Mouse (Mus musculus) embryonic facial prominence, embryonic 15.5 days (tissue): ENCODE results near the gene Pepd. TPM values are rescaled to one million over a fixed set of nuclear protein-coding genes. Genes with fewer than 3 reads are reported as not detected.

ENCODE experiments used
- ATAC-seq: fragments of 200-750 bp; cut with Nextera tagmentation; 2 replicates; pipeline ENCODE4 v1.8.0; 2017; ENCODE audit warnings: low read depth, moderate TSS enrichment; ENCODE audit not compliant: insufficient number of reproducible peaks, low FRiP score, low TSS enrichment
- H3K27ac ChIP-seq: fragments of 300-500 bp; sonication (generic); replicated peaks from 2 replicates; pipeline ENCODE4 v1.5.1; 2015; ENCODE audit warnings: mild to moderate bottlenecking, inconsistent platforms
- H3K27me3 ChIP-seq: fragments of 300-500 bp; sonication (generic); 2 replicates; pipeline ENCODE4 v1.6.1; 2015; ENCODE audit warnings: inconsistent platforms
- H3K36me3 ChIP-seq: fragments of 300-500 bp; sonication (generic); 2 replicates; pipeline ENCODE4 v1.6.1; 2015; ENCODE audit warnings: mild to moderate bottlenecking, inconsistent platforms
- H3K4me1 ChIP-seq: fragments of 300-500 bp; sonication (generic); 2 replicates; pipeline ENCODE4 v1.6.1; 2015; ENCODE audit warnings: inconsistent platforms
- H3K4me2 ChIP-seq: fragments of 300-500 bp; sonication (generic); replicated peaks from 2 replicates; pipeline ENCODE4 v1.6.1; 2015; ENCODE audit warnings: mild to moderate bottlenecking, inconsistent platforms
- H3K4me3 ChIP-seq: fragments of 300-500 bp; sonication (generic); replicated peaks from 2 replicates; pipeline ENCODE4 v1.5.1; 2015; ENCODE audit warnings: mild to moderate bottlenecking, inconsistent platforms
- H3K9ac ChIP-seq: fragments of 300-500 bp; sonication (generic); 2 replicates; pipeline ENCODE4 v1.6.1; 2015; ENCODE audit warnings: inconsistent platforms
- H3K9me3 ChIP-seq: fragments of 300-500 bp; sonication (generic); replicated peaks from 2 replicates; pipeline ENCODE4 v1.6.1; 2016; ENCODE audit warnings: inconsistent platforms
- WGBS: fragments of 180-500 bp; shearing (Covaris S2); methylation state at CpG from one replicate; pipeline ENCODE4 v1.1.7; 2015; 5-methylcytosine and 5-hydroxymethylcytosine counted together
- polyA plus RNA-seq: library from polyadenylated mRNA; unstranded; fragments of >200 nt; fragmentation: Nextera tagmentation; extraction: Ambion mirVana; gene quantifications from 2 replicates; pipeline ENCODE4 v1.2.1, GENCODE M21; 2015

The Pepd gene
- polyA plus RNA-seq, 1 experiment from 2014 or later = 76.9 TPM

- WGBS = 52% methylated on average over 11 of the region's 11 CpGs
- no peak overlapping the region for H3K27ac ChIP-seq
- no peak overlapping the region for H3K9ac ChIP-seq
- H3K27me3 ChIP-seq = no peaks in the 10 kb centered on the region
- H3K4me2 ChIP-seq = no peak overlapping the region
- H3K4me3 ChIP-seq = no peak overlapping the region
- H3K9me3 ChIP-seq = no peaks in the 10 kb centered on the region
- peaks cover 15% of the 10 kb centered on the region for H3K4me1 ChIP-seq
- no peaks in the 10 kb centered on the region for H3K36me3 ChIP-seq
- no peak for ATAC-seq
Measured at GRCm38 (mm10) chr7:34984526-34985133, 72.5 kb downstream of the Pepd start.

DNA sequence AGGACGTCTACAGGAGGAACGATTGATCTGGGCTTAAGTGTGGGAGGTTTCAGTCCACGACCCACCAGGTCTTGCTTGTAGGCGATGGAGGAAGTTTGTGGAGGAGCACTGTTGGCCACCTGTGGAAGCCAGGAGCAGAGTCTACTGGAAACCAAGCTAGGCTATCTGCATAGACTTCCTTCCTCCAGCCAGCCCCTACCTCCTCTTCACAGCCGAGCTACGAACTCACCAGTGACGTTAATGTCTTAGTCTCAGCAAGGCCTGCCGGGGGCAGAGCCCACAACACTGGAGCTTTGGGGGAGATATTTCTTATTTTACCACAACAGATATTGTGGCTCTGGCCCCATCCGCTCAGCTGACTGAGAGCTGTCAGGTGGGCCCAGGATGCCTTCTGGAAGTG, 73.0 kb downstream of the Pepd start:
- ATAC-seq = no peak
- no peaks in the 10 kb centered on the region for H3K27me3 ChIP-seq
- H3K4me2 ChIP-seq = no peak overlapping the region
- H3K4me3 ChIP-seq = no peak overlapping the region
- H3K9me3 ChIP-seq = no peaks in the 10 kb centered on the region
- 81% methylated on average over 9 of the region's 9 CpGs for WGBS
- H3K36me3 ChIP-seq = no peaks in the 10 kb centered on the region
- no peak overlapping the region for H3K9ac ChIP-seq
- peaks cover 15% of the 10 kb centered on the region for H3K4me1 ChIP-seq
- no peak overlapping the region for H3K27ac ChIP-seq

DNA sequence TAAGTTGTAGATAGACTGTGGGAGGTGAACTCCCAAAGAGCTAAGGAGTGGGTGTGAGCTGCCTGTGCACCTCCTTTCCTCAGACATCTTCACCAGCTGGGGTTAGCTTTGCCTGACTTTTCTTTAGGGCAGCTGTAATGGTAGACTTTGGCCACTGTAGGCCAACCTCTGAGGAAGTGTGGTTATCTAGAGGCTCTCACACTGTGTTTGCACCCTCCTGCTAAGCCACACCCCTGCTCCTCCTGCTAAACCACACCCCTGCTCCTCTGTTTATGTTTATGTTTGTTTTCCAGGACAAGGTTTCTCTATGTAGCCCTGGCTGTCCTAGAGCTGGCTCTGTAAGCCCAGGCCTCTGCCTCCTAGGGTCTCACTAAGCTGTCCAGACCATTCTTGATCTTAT, 73.5 kb downstream of the Pepd start:
- Histone ChIP-seq H3K4me1 (peaks cover 15% of the 10 kb centered on the region), H3K4me3 (no peak overlapping the region), H3K36me3 (no peaks in the 10 kb centered on the region), H3K27ac (no peak overlapping the region), H3K4me2 (no peak overlapping the region), H3K9me3 (no peaks in the 10 kb centered on the region), H3K27me3 (no peaks in the 10 kb centered on the region), H3K9ac (no peak overlapping the region)
- peak; percentile 32; the same call in 1 of the 2 replicates for ATAC-seq

DNA sequence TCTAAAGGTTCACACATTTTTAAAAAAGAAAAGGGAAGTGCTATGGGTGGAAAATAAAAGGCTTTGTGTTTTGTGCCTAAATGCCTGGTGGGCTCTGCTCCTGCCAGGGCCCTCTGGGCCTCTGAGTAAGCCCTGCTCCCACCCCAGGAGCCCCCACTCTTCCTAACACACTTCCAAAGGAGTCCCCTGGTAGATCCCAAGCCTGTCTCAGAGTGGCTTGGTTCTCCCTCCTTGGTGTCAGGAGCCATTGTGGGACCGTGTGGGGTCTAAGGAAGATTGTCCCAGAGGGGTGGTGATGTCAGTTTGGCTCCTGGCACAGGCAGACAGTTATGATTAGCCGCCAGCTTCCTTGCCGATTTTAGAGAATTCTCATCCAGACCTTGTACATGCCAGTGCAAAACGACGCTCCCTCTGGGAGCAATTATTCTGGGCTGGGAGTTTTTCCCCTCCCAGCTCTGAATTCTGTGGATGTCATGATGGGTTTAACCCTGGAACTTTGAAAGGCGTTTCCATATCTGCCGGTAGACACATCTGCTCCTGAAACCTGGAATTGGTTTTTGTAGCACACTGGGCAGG, 74.5 kb downstream of the Pepd start:
- H3K4me2 ChIP-seq = no peak overlapping the region
- no peaks in the 10 kb centered on the region for H3K27me3 ChIP-seq
- no peaks in the 10 kb centered on the region for H3K36me3 ChIP-seq
- peaks cover 15% of the 10 kb centered on the region for H3K4me1 ChIP-seq
- no peak overlapping the region for H3K9ac ChIP-seq
- WGBS = 13% methylated on average over 7 of the region's 7 CpGs
- no peak overlapping the region for H3K4me3 ChIP-seq
- no peaks in the 10 kb centered on the region for H3K9me3 ChIP-seq
- no peak overlapping the region; the same call in 1 of the 2 replicates for H3K27ac ChIP-seq
- ATAC-seq = peak; percentile 49; the same call in 1 of the 2 replicates

DNA sequence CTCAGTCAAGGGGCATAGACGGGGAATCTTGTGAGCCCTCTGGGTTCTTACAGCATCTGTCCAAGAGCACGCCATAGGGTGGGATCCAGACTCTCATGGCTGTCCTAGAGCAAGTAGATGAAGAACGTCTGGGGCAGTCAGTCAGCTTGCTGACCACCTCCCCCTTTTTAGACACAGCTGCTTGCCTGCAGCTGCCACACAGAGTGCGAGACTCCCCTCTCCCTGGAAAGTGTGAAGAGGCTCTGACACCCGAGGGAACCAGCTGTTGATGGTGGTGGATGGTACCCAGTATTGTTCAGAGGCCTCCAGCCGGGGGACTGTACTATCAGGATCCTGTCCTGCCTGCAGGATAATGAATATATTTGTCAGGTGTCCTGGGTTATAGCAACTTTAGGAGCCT, 75.1 kb downstream of the Pepd start:
- ATAC-seq = peak; percentile 31; the same call in 1 of the 2 replicates
- no peak overlapping the region; the same call in 1 of the 2 replicates for H3K27ac ChIP-seq
- no peak overlapping the region for H3K9ac ChIP-seq

DNA sequence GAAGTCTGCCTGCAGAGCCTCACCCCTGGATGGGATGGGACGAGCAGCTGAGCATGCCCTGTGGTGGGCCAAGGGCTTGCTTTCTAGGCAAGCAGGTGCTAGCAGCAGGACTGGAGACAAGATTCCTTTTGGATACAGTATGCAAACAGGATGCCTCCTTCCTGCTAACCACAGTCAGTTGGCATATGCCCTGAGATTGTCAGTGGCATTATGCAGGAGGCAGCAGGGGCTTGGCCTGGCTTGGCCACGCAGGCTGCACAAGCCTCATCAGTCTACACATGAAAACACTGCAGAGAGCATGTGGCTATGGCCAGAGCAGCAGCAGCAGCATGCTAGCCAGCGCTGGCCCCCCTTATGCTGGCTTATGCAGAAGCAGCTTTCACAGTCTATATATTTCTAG, 76.3 kb downstream of the Pepd start:
- peaks cover 15% of the 10 kb centered on the region for H3K4me1 ChIP-seq
- no peak overlapping the region for H3K9ac ChIP-seq
- no peak overlapping the region for H3K4me3 ChIP-seq
- no peak overlapping the region for H3K27ac ChIP-seq
- H3K9me3 ChIP-seq = no peaks in the 10 kb centered on the region
- WGBS = 77% methylated on average over 3 of the region's 3 CpGs
- ATAC-seq = no peak
- H3K27me3 ChIP-seq = no peaks in the 10 kb centered on the region
- no peak overlapping the region for H3K4me2 ChIP-seq
- no peaks in the 10 kb centered on the region for H3K36me3 ChIP-seq

More for the DNA sequence above, 75.1 kb downstream of the Pepd start:
- Histone ChIP-seq H3K36me3 (no peaks in the 10 kb centered on the region), H3K4me3 (no peak overlapping the region), H3K4me2 (no peak overlapping the region), H3K27me3 (no peaks in the 10 kb centered on the region), H3K4me1 (peaks cover 15% of the 10 kb centered on the region), H3K9me3 (no peaks in the 10 kb centered on the region)
- WGBS = 39% methylated on average over 6 of the region's 6 CpGs

DNA sequence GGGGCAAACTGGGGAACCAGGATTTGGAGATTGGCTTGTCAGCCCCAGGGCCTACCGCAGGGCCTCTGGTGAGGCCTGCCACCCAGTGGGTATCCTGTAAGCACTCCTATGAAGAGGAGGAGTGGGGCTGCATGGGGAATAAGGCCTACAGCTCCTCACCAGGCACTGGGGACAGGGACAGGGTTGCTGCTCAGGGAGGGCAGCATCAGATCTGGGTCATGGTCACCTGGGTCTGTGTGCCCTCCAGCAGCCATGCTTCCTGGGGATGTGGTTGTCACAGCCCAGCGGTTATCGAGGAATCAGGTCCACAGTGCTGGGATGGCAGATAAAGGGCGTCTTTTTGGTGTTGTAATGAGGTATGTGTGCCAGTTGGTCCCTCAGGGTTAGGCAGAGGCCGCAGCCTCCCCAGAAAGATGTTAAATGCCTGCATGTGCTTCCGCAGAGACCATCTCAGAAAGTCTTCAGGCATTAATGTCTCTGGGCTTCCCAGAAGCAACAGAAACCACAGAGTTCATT, 79.6 kb downstream of the Pepd start:
- Histone ChIP-seq H3K27me3 (no peaks in the 10 kb centered on the region), H3K4me3 (no peak overlapping the region), H3K9me3 (no peaks in the 10 kb centered on the region), H3K4me2 (no peak overlapping the region), H3K9ac (no peak overlapping the region), H3K36me3 (no peaks in the 10 kb centered on the region), H3K4me1 (peaks cover 13% of the 10 kb centered on the region), H3K27ac (no peak overlapping the region)
- WGBS = 88% methylated on average over 6 of the region's 6 CpGs
- no peak for ATAC-seq

DNA sequence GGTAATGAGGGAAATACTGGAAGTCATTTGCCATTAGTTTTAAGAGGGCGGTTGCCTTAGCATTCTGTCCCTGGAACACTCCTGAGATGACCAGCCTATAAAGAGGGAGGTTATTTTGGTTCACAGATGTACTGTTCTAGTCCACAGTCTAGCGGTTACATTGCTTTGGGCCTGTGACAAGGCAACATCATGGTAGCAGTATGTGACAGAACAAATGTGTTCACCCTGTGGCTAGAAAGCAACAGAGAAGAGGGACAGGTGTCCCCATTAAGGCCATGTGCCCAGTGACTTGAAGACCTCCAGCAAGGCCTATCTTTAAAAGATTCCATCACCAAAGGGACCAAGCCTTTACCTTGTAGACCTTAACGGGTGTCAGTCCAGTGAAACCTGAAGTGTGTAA, 80.6 kb downstream of the Pepd start:
- no peaks in the 10 kb centered on the region for H3K27me3 ChIP-seq
- H3K36me3 ChIP-seq = no peaks in the 10 kb centered on the region
- H3K9ac ChIP-seq = no peak overlapping the region
- H3K4me1 ChIP-seq = peaks cover 15% of the 10 kb centered on the region; the same call in 1 of the 2 replicates
- no peak for ATAC-seq
- no peak overlapping the region for H3K27ac ChIP-seq
- H3K4me2 ChIP-seq = no peak overlapping the region
- 88% methylated on average over 3 of the region's 3 CpGs for WGBS
- no peaks in the 10 kb centered on the region for H3K9me3 ChIP-seq
- no peak overlapping the region for H3K4me3 ChIP-seq

- ATAC-seq = no peak
- Histone ChIP-seq H3K4me1 (peaks cover 13% of the 10 kb centered on the region; the same call in 1 of the 2 replicates), H3K36me3 (no peaks in the 10 kb centered on the region), H3K27me3 (no peaks in the 10 kb centered on the region), H3K9ac (no peak overlapping the region), H3K9me3 (no peaks in the 10 kb centered on the region), H3K27ac (no peak overlapping the region), H3K4me2 (no peak overlapping the region), H3K4me3 (no peak overlapping the region)
- 80% methylated on average over 7 of the region's 7 CpGs for WGBS
Measured at GRCm38 (mm10) chr7:34995872-34996662, 83.9 kb downstream of the Pepd start.

- H3K4me2 ChIP-seq = no peak overlapping the region
- no peaks in the 10 kb centered on the region for H3K9me3 ChIP-seq
- H3K27me3 ChIP-seq = no peaks in the 10 kb centered on the region
- H3K36me3 ChIP-seq = no peaks in the 10 kb centered on the region
- ATAC-seq = no peak
- peaks cover 13% of the 10 kb centered on the region; the same call in 1 of the 2 replicates for H3K4me1 ChIP-seq
- H3K27ac ChIP-seq = no peak overlapping the region
- WGBS = 42% methylated on average over 6 of the region's 6 CpGs
- H3K9ac ChIP-seq = no peak overlapping the region
- H3K4me3 ChIP-seq = no peak overlapping the region
Measured at GRCm38 (mm10) chr7:35000839-35001238, 88.7 kb downstream of the Pepd start.

GRCm38 (mm10) chr7:35003171-35003737, 91.1 kb downstream of the Pepd start:
- H3K9ac ChIP-seq = no peak overlapping the region
- H3K4me1 ChIP-seq = no peaks in the 10 kb centered on the region
- H3K4me3 ChIP-seq = no peak overlapping the region
- no peak overlapping the region for H3K4me2 ChIP-seq
- H3K36me3 ChIP-seq = no peaks in the 10 kb centered on the region
- no peak for ATAC-seq
- H3K9me3 ChIP-seq = no peaks in the 10 kb centered on the region
- H3K27ac ChIP-seq = no peak overlapping the region
- 67% methylated on average over 7 of the region's 7 CpGs for WGBS
- no peaks in the 10 kb centered on the region for H3K27me3 ChIP-seq
